In genomic region chrX:95738253-95738652, GRCm38 (mm10) we compare ENCODE assay signal across 11 mouse cellular contexts. TPM values are rescaled to one million over a fixed set of nuclear protein-coding genes. Genes with fewer than 3 reads are reported as not detected.
DNase-seq lines count a peak whose midpoint lies in the region; ATAC-seq lines count a peak whose summit lies in the region.
"Had no signal": no experiment of that assay in that cellular context is flagged by ENCODE, and none has a peak within 500 bp of the region (broad histone marks: within the 10 kb centered on the region; RNA-seq: fewer than 3 reads in every experiment).

No protein-coding gene starts in this region.

- H3K9ac ChIP-seq in heart, embryonic 12.5 days = no peak overlapping the region
- H3K9ac ChIP-seq: embryonic facial prominence, embryonic 13.5 days had no signal

- H3K27ac ChIP-seq in heart, embryonic 12.5 days (ENCODE audit: poor library complexity, severe bottlenecking) = no peak overlapping the region
- H3K27ac ChIP-seq: embryonic facial prominence, embryonic 13.5 days had no signal

- no peak for ATAC-seq in heart, embryonic 12.5 days (ENCODE audit: insufficient number of reproducible peaks, low FRiP score)

- H3K4me3 ChIP-seq in heart, embryonic 12.5 days = no peak overlapping the region
- H3K4me3 ChIP-seq: embryonic facial prominence, embryonic 13.5 days; myocyte had no signal

- 26% methylated on average over 2 of the region's 2 CpGs for WGBS in heart, embryonic 12.5 days

- H3K36me3 ChIP-seq in heart, embryonic 12.5 days = no peaks in the 10 kb centered on the region

- no peak overlapping the region for H3K4me2 ChIP-seq in heart, embryonic 12.5 days
- H3K4me2 ChIP-seq: embryonic facial prominence, embryonic 13.5 days; heart, embryonic 11.5 days had no signal

- peak; percentile 4 to 31 for DNase-seq in heart, postnatal 10 days
- peak; percentile 11 for DNase-seq in lung, postnatal 10 days
- DNase-seq in lung, postnatal 4 days = no peak
- peak; percentile 0 for DNase-seq in MEL-GATA-1-ER (ENCODE audit: extremely low read depth, low read depth)
- DNase-seq in lung, postnatal 36 days = peak; percentile 31
- DNase-seq in yolk sac, embryonic 10.5 days (ENCODE audit: low spot score) = no peak
- DNase-seq in right cerebral cortex, postnatal 10 days (ENCODE audit: low spot score in 2 of 2) = no peak

- H3K4me1 ChIP-seq in heart, embryonic 12.5 days (replicated peaks) = no peaks in the 10 kb centered on the region
- H3K4me1 ChIP-seq: embryonic facial prominence, embryonic 13.5 days had no signal

- intact Hi-C loops in heart, postnatal 10 days (cut with DNase I) = no loop called here

- H3K27me3 ChIP-seq in heart, embryonic 12.5 days (replicated peaks) = no peaks in the 10 kb centered on the region
- H3K27me3 ChIP-seq: embryonic facial prominence, embryonic 13.5 days had no signal

- no peaks in the 10 kb centered on the region; the same call in 1 of the 2 replicates for H3K9me3 ChIP-seq in heart, embryonic 12.5 days (replicated peaks)
- H3K9me3 ChIP-seq: embryonic facial prominence, embryonic 13.5 days had no signal

RNA-seq across cellular contexts. Expression of gene Zc3h12b, which starts 26.8 kb away (rescaled TPM):
- 1 to 10 TPM; 1.5 to 1.6 TPM for total RNA-seq in heart, postnatal 10 days (2021)
- polyA plus RNA-seq in heart, embryonic 12.5 days (2016; fragmentation: Nextera tagmentation; extraction: Ambion mirVana) = 2.3 and 3.1 TPM in 2 replicates

Comparison
In these comparisons a context has a peak if more than half of its experiments do, and no peak if none do; other contexts are left out.
1. DNase-seq: peak in heart, postnatal 10 days (2 of 2), lung, postnatal 10 days (single experiment), MEL-GATA-1-ER (single experiment) and lung, postnatal 36 days (single experiment); none in lung, postnatal 4 days (0 of 2), yolk sac, embryonic 10.5 days (single experiment) and right cerebral cortex, postnatal 10 days (0 of 2).